Mouse (Mus musculus) adrenal gland, adult 2 months (tissue): ENCODE results near the gene Ankrd66. TPM values are rescaled to one million over a fixed set of nuclear protein-coding genes. Genes with fewer than 3 reads are reported as not detected.

Source experiments
- polyA plus RNA-seq: library from polyadenylated mRNA; depleted of rRNA; stranded (reverse); fragments of >200 nt; gene quantifications from 2 replicates; pipeline ENCODE4 v1.2.3, GENCODE M21; 2012; rRNA removed
- total RNA-seq, 2 experiments: library from RNA; stranded (reverse); gene quantifications; 2 replicates each; pipeline ENCODE4 v1.2.3; 2021

Gene Ankrd66
- total and polyA plus RNA-seq, 3 experiments: not detected

Other genes with a start within 250 kb of the Ankrd66 start
- gene Adgrf5, start 183.2 kb downstream of the Ankrd66 start, total RNA-seq: 10 to 100 TPM; 80.9 to 96.7 TPM
- gene Adgrf5, start 183.2 kb downstream of the Ankrd66 start, polyA plus RNA-seq: 8.4 and 10.6 TPM in 2 replicates
- under 1 TPM in 1 of 2 experiments, not detected in 1; 0.14 TPM for gene Mep1a, start 40.8 kb downstream of the Ankrd66 start, total RNA-seq
- not detected in 2 replicates for gene Mep1a, start 40.8 kb downstream of the Ankrd66 start, polyA plus RNA-seq
- 10 to 100 TPM; 16.7 to 20.8 TPM for gene Pla2g7, start 24.5 kb upstream of the Ankrd66 start, total RNA-seq
- gene Pla2g7, start 24.5 kb upstream of the Ankrd66 start, polyA plus RNA-seq: 3.2 and 3.6 TPM in 2 replicates
- gene Tdrd6, start 86.7 kb upstream of the Ankrd66 start, total RNA-seq: not detected
- not detected in 2 replicates for gene Tdrd6, start 86.7 kb upstream of the Ankrd66 start, polyA plus RNA-seq
- 1 to 10 TPM; 2.1 to 2.2 TPM for gene Slc25a27, start 123.6 kb upstream of the Ankrd66 start, total RNA-seq
- 2.1 and 3.8 TPM in 2 replicates for gene Slc25a27, start 123.6 kb upstream of the Ankrd66 start, polyA plus RNA-seq
- gene Cyp39a1, start 123.8 kb upstream of the Ankrd66 start, total RNA-seq: 1 to 10 TPM; 2.0 to 2.2 TPM
- 0.26 and 0.27 TPM in 2 replicates for gene Cyp39a1, start 123.8 kb upstream of the Ankrd66 start, polyA plus RNA-seq